Mouse (Mus musculus) adrenal gland, postnatal 36 days (tissue): ENCODE measurements at regions not wholly inside any gene's neighbourhood (a gene's known extent, or its start where the extent isn't known, plus 50 kb on each side); places are given as distances from the start of the nearest gene placed in this dataset.

Experiments
- DNase-seq, 2 experiments: peaks; one replicate each; pipeline ENCODE4 v3.0.0; 2021; ENCODE audit warnings: mixed read lengths in 1 of 2

DNA sequence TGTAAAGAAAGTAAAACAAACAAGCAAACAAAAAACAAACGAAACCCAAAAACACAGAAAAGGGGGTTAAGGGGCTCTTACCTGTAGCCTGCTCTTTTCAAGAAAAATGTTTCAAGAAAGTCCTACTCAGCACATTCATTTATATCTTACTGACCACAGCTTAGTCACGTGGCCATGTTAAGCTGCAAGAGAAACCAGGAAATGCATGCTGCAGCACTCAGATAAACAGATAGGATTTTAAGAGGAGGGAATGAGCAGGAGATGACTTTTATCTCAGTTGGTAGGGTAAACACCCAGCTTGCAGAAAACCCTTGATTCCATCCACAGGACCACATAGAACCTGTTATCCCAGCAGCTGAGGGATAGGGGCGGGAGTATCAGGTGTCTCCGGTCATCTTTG, 62.9 kb upstream of the Sfmbt2 start:
- no peak for DNase-seq

DNA sequence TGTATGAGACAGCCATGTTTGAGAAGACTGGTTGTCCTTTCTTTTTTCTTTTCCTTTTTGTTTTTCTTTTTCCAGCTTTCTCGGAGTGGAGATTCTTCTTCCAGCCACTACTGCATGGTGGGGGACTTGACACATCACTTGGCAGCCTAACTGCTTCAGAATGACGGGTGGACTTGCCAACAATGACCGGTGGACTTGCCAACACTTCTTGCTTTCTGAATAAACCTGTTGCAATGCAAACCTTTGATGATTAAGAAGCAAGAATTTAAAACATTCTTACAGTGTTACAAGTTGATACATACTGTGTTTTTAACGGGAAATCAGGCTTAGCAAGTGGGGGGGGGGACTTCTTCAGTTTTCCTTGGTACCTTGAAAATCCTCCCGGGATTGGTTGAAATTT, 60.7 kb upstream of the Sfmbt2 start:
- no peak for DNase-seq

DNA sequence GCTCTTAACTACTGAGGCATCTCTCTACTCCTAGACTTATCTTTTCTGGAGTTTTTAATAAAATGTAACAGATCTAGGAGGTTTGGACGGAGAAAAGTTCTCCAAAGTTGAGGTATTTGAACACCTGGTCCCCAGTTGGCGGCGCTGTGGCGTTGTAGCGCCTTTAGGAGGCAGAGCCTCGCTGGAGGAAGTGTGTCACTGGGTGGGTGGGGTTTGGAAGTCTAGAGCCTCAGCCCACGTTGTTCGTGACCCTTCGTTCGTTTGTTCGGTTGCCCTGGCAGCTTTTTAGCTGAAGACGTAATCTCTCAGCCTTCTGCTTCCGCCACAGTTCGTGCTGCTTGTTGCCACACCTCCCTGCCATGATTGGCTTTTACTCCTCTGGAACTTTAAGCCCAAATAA, 58.6 kb upstream of the Sfmbt2 start:
- peak in 1 of 2 experiments; percentile 1 for DNase-seq

DNA sequence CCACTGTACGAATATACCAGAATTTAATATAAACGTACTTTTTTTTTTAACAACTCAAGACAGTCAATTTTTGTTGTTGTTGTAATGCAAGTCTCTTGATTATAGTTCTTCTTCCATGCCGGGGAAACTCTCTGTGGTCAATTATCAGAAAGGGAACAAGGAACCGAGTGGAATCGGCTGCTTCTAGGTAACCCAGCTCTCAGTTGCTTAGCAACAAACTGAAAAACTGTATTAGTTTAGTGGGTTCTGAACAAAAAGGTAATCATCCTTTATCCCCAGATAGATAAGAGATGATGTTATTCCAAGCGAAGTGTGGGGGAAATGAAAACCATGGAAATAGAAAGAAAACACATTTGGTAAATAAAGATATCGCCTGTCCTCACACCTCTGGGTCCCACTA, 57.9 kb upstream of the Sfmbt2 start:
- no peak for DNase-seq

DNA sequence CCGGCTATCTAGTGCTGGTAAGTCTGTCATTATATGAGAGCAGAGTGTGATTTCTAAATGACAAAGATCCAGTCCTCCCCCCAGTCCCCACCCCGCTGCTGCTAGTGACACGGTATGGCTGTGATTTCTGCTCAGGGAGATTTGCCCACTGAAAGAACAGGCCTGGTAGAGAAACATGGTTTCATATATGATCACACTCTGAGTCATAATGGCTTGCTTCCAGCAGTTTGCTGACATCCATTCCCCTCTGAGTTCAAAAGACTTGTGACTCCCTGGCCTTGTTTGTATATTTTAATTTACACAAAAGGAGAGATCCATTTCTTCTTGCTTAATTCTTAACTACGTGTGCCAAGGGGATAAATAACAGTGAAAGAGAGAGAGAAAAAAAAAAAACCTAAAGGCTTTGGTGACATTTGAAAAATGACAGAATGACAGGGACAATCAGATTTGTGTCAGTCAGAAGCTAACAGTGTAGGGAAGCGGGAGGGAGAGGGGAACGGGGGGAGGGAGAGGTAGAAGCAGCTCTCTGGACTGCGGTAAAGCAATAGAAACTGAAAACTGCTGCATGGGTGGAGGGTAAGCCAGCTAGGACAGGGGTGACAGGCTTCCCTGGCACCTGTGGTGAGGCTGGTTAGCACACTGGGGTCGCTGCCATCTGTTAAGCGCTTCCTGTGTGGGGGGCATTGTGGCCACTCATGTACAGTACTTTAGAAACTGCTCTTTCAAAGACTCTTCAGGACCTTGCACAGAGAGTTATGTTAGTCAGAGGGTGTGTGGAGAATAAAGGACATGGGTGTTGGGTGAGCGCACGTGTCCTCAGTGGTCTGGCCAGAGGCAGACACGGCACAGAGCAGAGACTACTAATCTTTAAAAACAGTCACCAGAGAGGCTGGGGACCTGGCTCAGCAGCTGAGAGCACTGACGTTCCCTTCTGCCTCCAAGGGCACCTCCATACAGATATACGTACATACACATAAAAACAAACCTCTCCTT, 55.8 kb upstream of the Sfmbt2 start:
- DNase-seq: peak in 1 of 2 experiments; percentile 1

DNA sequence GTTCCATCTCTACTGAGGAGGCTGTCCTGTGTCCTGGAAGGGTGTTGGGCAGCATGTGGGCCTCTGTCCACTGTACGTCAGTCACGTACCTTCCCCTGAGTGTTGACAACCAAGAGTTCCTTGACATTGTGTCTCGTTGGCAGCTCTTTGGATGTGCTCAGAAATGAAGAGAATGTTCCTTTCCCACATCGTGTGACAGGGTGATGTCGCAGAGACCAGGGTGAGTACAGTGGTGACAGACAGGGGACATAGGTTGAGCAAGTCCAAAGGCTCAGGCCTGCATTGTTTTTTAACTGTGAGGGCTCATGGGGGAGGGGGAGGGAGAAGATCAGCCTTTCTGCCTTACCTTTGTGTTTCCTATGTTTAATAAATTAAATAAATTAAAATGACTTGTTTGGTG, 54.0 kb upstream of the Sfmbt2 start:
- no peak for DNase-seq

DNA sequence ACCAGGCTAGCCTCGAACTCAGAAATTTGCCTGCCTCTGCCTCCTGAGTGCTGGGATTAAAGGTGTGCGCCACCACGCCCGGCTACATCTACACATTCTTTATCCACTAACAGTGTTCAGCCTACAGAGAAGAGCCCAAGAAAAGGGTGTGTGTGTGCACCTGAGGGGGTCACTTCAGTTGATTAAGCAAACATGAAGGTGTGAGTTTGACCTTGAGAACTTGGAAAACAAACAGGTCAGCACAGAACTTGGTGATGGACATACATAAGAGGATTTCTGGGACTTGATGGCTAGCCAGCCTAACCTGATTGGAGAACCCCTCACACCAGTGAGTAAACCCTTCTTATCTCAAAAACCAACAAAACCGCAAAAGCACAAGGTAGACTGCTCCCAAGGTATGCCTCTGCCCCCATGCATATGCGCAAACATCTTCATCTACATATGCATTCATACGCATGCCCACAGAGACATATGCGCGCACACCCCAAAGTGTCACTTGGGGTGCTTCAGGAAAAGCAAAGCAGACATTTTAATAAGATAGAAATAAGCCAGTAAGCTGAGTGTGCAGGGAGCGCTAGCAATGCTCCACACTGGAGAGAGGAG, 52.0 kb upstream of the Sfmbt2 start:
- no peak for DNase-seq
